Mouse (Mus musculus) heart, embryonic 15.5 days (tissue): ENCODE results near the gene Hist1h4f. TPM values are rescaled to one million over a fixed set of nuclear protein-coding genes. Genes with fewer than 3 reads are reported as not detected.
"Not testable (repeated sequence)": the region's sequence is repeated elsewhere in the genome, so short reads cannot be mapped to it uniquely, and the experiment has no call there.

Experiments
- ATAC-seq: fragments of 200-750 bp; cut with Nextera tagmentation; replicated peaks from 2 replicates; pipeline ENCODE4 v1.8.0; 2017; ENCODE audit warnings: low read depth, moderate TSS enrichment; ENCODE audit not compliant: insufficient number of reproducible peaks, insufficient read depth, low FRiP score
- H3K27ac ChIP-seq: fragments of 300-500 bp; sonication (generic); 2 replicates; pipeline ENCODE4 v1.5.1; 2015; ENCODE audit warnings: mild to moderate bottlenecking, inconsistent platforms
- H3K27me3 ChIP-seq: fragments of 300-500 bp; sonication (generic); 2 replicates; pipeline ENCODE4 v1.6.1; 2015; ENCODE audit warnings: inconsistent platforms
- H3K36me3 ChIP-seq: fragments of 300-500 bp; sonication (generic); 2 replicates; pipeline ENCODE4 v1.6.1; 2015; ENCODE audit warnings: mild to moderate bottlenecking, inconsistent platforms
- H3K4me1 ChIP-seq: fragments of 300-500 bp; sonication (generic); replicated peaks from 2 replicates; pipeline ENCODE4 v1.6.1; 2015; ENCODE audit warnings: inconsistent platforms
- H3K4me2 ChIP-seq: fragments of 300-500 bp; sonication (generic); 2 replicates; pipeline ENCODE4 v1.6.1; 2015; ENCODE audit warnings: inconsistent platforms, mild to moderate bottlenecking, moderate library complexity
- H3K4me3 ChIP-seq: fragments of 300-500 bp; sonication (generic); 2 replicates; pipeline ENCODE4 v1.5.1; 2015; ENCODE audit warnings: mild to moderate bottlenecking, inconsistent platforms
- H3K9ac ChIP-seq: fragments of 300-500 bp; sonication (generic); 2 replicates; pipeline ENCODE4 v1.6.1; 2015; ENCODE audit warnings: mild to moderate bottlenecking, inconsistent platforms
- H3K9me3 ChIP-seq: fragments of 300-500 bp; sonication (generic); replicated peaks from 2 replicates; pipeline ENCODE4 v1.6.1; 2016; ENCODE audit warnings: inconsistent platforms
- WGBS: fragments of 180-500 bp; shearing (Covaris S2); methylation state at CpG from one replicate; pipeline ENCODE4 v1.1.7; 2015; ENCODE audit warnings: mixed read lengths; 5-methylcytosine and 5-hydroxymethylcytosine counted together
- polyA plus RNA-seq: library from polyadenylated mRNA; unstranded; fragments of >200 nt; fragmentation: Nextera tagmentation; extraction: Ambion mirVana; gene quantifications from 2 replicates; pipeline ENCODE4 v1.2.1, GENCODE M21; 2015

Hist1h4f gene
- polyA plus RNA-seq, 1 experiment from 2014 or later = 0.62 TPM

DNA sequence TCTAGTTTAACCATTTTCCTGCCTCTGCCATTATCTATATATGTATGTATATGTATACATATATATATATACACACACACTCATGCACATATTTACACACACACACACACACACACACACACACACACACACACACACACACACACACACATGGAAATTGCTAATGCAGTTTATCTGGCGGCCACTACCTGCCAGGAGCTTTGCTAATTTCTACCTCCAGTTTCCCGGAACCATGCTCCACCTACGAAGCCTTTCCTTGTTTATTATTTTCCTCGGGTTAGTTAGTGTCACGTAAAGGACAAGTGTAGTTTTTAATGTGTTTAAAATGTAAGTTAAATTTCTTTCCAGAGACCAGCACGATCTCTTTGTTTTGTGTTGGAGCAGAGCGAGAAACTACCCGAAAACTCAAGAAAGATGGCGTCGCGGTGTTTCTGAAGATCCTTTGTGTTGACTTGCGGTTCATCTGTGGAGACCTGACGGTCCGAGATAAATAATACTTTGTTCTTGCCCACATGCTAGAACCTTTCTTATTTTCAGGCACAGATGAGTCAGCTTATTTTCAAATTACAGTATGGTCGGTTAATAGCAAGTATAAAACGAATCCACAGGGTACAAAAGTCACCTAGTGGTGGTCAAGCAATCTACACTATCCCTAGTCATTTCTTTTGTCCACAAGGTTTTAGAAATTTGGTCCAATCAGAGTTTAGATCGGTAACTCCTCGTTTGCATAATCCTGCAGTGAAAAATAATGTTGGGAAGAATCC, 11.4 kb upstream of the Hist1h4f start:
- peaks cover 2% of the 10 kb centered on the region; the same call in 1 of the 2 replicates for H3K4me1 ChIP-seq
- 3% methylated on average over 18 of the region's 18 CpGs for WGBS

DNA sequence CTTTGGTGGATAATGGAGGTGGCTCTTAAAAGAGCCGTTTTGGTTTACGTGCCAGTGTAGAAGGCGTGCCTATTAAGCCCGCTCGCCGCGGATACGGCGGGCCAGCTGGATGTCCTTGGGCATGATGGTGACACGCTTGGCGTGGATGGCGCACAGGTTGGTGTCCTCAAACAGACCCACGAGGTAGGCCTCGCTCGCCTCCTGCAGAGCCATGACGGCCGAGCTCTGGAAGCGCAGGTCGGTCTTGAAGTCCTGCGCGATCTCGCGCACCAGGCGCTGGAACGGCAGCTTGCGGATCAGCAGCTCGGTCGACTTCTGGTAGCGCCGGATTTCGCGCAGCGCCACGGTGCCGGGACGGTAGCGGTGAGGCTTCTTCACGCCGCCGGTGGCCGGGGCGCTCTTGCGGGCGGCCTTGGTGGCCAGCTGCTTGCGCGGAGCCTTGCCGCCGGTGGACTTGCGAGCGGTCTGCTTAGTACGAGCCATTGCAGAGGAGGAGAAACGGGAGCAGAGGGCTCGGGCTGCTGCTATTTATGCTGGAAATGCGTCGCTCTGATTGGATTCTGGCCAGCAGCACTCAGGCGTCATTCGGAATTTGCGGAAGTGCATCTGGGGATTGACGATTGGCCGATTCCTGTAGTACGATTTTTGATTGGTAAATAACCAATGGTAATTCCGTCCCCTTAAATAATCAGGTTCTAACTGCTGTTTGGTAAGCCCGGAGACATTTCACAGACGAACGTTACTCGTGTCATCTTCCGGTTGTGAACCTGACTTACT, 10.6 kb upstream of the Hist1h4f start, which contains the start of gene Hist1h3e:
Gene Hist1h3e, minus strand, starts transcription at position 487 of the 777 bp plus-strand sequence.
- peak; percentile 91 for ATAC-seq

More for the DNA sequence above, 11.4 kb upstream of the Hist1h4f start:
- Histone ChIP-seq H3K4me2 (peak overlapping the region; percentile 66), H3K27me3 (no peaks in the 10 kb centered on the region), H3K4me3 (peak overlapping the region; percentile 58), H3K27ac (peak overlapping the region; percentile 94), H3K9me3 (no peaks in the 10 kb centered on the region), H3K36me3 (no peaks in the 10 kb centered on the region), H3K9ac (peak overlapping the region; percentile 57)
- ATAC-seq = peak; percentile 36

DNA sequence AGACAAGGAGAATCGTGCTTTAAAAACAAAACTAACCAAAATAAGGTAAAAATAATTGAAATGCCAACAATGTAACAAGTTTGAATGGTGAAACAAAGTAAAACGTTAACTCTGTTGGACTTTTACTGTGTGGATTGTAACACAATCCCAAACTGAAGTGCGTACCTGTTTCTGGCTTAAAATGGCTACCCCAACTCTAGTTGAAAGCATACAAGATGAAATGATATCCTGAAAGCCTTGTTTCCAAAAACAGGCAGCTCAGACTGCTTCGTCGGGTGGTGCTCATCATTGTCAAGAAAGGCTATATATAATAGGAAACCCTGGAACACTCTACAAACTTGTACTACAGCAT, 10.1 kb upstream of the Hist1h4f start:
- not testable (repeated sequence) for ATAC-seq
- peak overlapping the region; percentile 94 for H3K27ac ChIP-seq
- WGBS = 0% methylated on average over 2 of the region's 5 CpGs

More for the DNA sequence above, 10.6 kb upstream of the Hist1h4f start, which contains the start of gene Hist1h3e:
- Histone ChIP-seq H3K4me2 (peak within 1 kb of the TSS; percentile 66), H3K27ac (peak within 1 kb of the TSS; percentile 94), H3K4me3 (peak within 1 kb of the TSS; percentile 58), H3K9ac (peak within 1 kb of the TSS; percentile 59)
- under 1% methylated on average over 53 of the region's 67 CpGs for WGBS
- H3K4me1 ChIP-seq, H3K9me3 ChIP-seq, H3K36me3 ChIP-seq, H3K27me3 ChIP-seq: not testable (repeated sequence)

DNA sequence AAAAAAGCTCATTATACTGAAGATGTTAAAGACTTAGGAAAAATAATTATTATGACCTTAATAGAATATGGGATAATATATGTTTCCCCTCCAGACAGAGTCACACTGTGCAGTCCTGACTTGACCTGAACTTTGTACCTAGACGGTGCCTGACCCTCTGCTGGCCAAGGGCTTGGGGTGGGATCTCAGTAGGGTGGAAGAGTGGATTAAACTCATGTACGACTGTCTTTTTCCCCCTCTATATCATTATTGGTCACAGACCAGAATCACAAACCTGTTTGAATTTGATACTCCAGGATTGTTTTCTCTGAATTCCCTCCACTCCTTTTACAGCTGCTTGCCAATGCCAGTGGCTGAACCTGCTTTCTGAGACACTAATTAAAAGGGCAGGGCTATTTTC, 9.3 kb upstream of the Hist1h4f start:
- not testable (repeated sequence) for ATAC-seq, H3K27me3 ChIP-seq, H3K4me3 ChIP-seq, H3K27ac ChIP-seq, H3K36me3 ChIP-seq, H3K9me3 ChIP-seq, H3K4me1 ChIP-seq
- 40% methylated on average over 2 of the region's 2 CpGs for WGBS
- peak overlapping the region; percentile 32; the same call in 1 of the 2 replicates for H3K4me2 ChIP-seq
- H3K9ac ChIP-seq = peak overlapping the region; percentile 14; the same call in 1 of the 2 replicates

More for the DNA sequence above, 10.1 kb upstream of the Hist1h4f start:
- peak overlapping the region; percentile 59; the same call in 1 of the 2 replicates for H3K9ac ChIP-seq
- not testable (repeated sequence) for H3K27me3 ChIP-seq, H3K36me3 ChIP-seq, H3K9me3 ChIP-seq, H3K4me1 ChIP-seq
- peak overlapping the region; percentile 58 for H3K4me3 ChIP-seq
- peak overlapping the region; percentile 66 for H3K4me2 ChIP-seq

DNA sequence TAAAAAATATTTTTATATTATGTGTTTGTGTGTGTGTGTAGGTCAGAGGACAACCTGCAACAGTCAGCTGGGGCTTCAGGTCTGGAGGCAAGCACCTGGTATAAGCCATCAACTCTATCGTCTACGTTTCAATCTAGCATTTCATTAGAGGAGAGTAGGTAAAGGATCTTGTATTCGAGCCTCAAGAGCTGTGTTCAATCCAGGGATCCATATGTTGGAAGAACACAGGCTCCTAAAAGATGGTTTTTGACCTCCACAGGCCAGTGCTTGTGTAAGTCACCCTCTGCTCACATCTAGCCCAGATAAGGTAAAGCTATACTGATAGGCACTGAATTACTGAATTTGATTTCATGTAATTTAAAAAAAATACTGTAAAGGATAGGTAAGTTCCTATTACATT, 5.5 kb upstream of the Hist1h4f start:
- Histone ChIP-seq H3K27me3 (no peaks in the 10 kb centered on the region), H3K4me1 (peaks cover 16% of the 10 kb centered on the region), H3K9me3 (no peaks in the 10 kb centered on the region), H3K4me2 (peak overlapping the region; percentile 95; the same call in 1 of the 2 replicates), H3K4me3 (0 out of 2 replicates have a peak overlapping the region, but pooled peaks have one; percentile 4), H3K9ac (no peak overlapping the region), H3K36me3 (no peaks in the 10 kb centered on the region), H3K27ac (peak overlapping the region; percentile 97; the same call in 1 of the 2 replicates)
- ATAC-seq = no peak
- WGBS = 73% methylated on average over 3 of the region's 3 CpGs

DNA sequence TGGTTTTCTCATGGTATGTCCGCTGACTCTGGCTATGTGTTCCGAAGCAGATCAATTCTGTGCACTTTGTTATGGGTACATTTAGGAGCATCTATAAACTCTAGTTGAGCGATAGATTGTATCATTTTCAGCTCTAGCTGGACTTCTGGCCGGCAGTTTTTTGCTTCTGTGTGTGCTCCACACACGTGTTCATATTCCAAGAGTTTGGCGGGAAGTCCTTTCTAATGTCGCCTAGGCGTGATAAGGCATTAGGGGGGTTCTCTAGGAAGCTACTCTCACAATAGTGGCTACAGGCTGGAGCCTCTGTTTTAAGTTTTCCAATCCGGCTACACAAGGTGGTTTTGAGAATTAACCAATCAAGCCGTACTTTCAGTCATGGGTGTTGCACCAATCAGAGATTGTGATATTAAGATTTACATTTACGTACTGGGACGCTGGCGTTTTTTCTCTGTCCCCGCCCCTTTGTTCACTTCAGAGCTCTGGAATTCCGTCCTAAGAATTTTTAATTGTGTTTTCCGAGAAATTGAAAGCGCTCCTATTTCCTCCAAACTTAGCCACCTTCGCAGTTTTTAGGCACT, 4.5 kb upstream of the Hist1h4f start:
- H3K4me1 ChIP-seq = peaks cover 18% of the 10 kb centered on the region
- ATAC-seq = peak; percentile 75
- under 1% methylated on average over 18 of the region's 18 CpGs for WGBS
- peak overlapping the region; percentile 59 for H3K4me3 ChIP-seq
- H3K36me3 ChIP-seq = no peaks in the 10 kb centered on the region
- peak overlapping the region; percentile 95 for H3K4me2 ChIP-seq
- H3K9me3 ChIP-seq = no peaks in the 10 kb centered on the region
- peak overlapping the region; percentile 97 for H3K27ac ChIP-seq
- H3K9ac ChIP-seq = peak overlapping the region; percentile 86
- no peaks in the 10 kb centered on the region for H3K27me3 ChIP-seq

DNA sequence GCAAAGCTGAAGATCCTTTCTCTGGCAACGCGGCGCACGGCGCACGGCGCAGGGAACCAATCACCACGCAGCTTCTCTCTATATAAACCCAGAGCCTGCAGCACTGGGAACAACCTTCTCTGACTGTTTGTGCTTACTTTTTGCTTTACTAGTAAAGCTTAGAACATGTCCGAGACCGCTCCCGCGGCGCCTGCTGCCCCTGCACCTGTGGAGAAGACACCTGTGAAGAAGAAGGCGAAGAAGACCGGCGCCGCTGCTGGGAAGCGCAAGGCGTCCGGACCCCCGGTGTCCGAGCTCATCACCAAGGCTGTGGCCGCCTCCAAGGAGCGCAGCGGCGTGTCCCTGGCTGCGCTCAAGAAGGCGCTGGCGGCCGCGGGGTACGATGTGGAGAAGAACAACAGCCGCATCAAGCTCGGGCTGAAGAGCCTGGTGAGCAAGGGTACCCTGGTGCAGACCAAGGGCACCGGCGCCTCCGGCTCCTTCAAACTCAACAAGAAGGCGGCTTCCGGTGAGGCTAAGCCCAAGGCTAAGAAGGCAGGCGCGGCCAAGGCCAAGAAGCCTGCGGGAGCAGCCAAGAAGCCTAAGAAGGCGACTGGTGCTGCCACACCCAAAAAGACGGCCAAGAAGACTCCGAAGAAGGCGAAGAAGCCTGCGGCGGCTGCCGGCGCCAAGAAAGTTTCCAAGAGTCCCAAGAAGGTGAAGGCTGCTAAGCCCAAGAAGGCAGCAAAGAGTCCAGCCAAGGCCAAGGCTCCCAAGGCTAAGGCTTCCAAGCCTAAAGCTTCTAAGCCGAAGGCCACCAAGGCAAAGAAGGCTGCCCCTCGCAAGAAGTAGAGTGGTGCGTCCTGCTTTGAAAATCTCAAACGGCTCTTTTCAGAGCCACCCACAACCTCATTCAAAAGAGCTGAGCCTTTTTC, 3.7 kb upstream of the Hist1h4f start:
- no peaks in the 10 kb centered on the region for H3K27me3 ChIP-seq
- H3K4me2 ChIP-seq = peak overlapping the region; percentile 95
- no peaks in the 10 kb centered on the region for H3K9me3 ChIP-seq
- H3K4me3 ChIP-seq = peak overlapping the region; percentile 59
- H3K9ac ChIP-seq = peak overlapping the region; percentile 86
- under 1% methylated on average over 54 of the region's 54 CpGs for WGBS
- no peaks in the 10 kb centered on the region for H3K36me3 ChIP-seq
- H3K4me1 ChIP-seq = peaks cover 21% of the 10 kb centered on the region
- peak overlapping the region; percentile 97 for H3K27ac ChIP-seq
- ATAC-seq = peak; percentile 86

DNA sequence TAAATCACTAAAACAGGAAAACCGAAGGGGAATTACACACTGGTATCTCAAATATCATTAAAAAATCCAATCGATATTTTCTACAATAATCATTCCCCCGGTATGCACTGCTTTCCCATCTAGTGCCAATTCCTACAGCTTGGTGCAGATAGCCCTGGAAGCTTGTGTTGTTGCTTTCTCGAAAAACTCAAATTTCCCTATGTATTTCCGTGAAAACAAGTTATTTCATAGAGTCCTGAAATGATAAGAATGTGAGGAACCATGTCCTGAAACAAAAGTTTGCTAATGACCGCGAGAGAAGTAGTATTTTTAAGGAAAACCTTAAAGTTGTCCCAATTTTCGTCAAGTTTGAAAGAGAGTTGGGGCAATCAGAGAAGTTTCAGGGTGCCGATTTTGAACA, 2.9 kb upstream of the Hist1h4f start:
- Histone ChIP-seq H3K9ac (peak overlapping the region; percentile 86; the same call in 1 of the 2 replicates), H3K4me1 (peaks cover 21% of the 10 kb centered on the region), H3K27me3 (no peaks in the 10 kb centered on the region), H3K36me3 (no peaks in the 10 kb centered on the region), H3K9me3 (no peaks in the 10 kb centered on the region), H3K4me3 (peak overlapping the region; percentile 59), H3K4me2 (peak overlapping the region; percentile 95), H3K27ac (peak overlapping the region; percentile 97)
- ATAC-seq = no peak
- 15% methylated on average over 9 of the region's 9 CpGs for WGBS

DNA sequence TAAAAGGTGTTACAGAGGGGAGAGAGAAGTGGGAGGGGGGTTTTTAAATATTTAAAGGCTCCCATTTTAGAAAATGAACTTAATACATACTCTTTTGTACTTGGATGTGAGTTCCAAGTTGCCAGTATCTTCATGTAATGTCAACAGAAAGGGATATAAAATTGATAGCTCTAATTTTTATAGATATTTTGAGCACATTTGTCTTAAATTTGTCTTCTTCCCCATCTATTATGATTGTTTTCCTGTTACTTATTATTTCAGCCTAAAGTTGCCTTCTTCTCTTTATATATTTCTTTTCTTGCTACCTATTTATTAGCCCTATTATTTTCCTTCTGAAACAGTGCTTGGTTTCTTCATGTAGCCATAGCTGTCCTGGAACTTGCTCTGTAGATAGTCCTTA, 1.5 kb upstream of the Hist1h4f start, which contains the start of gene Hist1h1d:
Gene Hist1h1d, plus strand, starts transcription at position 301 of the 400 bp plus-strand sequence.
- H3K9ac ChIP-seq = 0 out of 2 replicates have a peak within 1 kb of the TSS, but pooled peaks have one; percentile 86
- H3K27ac ChIP-seq = peak within 1 kb of the TSS; percentile 97
- peaks cover 21% of the 10 kb centered on the region for H3K4me1 ChIP-seq
- H3K9me3 ChIP-seq = no peaks in the 10 kb centered on the region
- no peak for ATAC-seq
- no peaks in the 10 kb centered on the region for H3K27me3 ChIP-seq
- H3K4me2 ChIP-seq = peak within 1 kb of the TSS; percentile 95
- H3K36me3 ChIP-seq = no peaks in the 10 kb centered on the region
- H3K4me3 ChIP-seq = no peak within 1 kb of the TSS
